Mouse (Mus musculus): ENCODE results near the gene Hacd3. TPM values are rescaled to one million over a fixed set of nuclear protein-coding genes. Genes with fewer than 3 reads are reported as not detected.

The Hacd3 gene
- polyA plus RNA-seq, 1 experiment: 152 TPM

DNA sequence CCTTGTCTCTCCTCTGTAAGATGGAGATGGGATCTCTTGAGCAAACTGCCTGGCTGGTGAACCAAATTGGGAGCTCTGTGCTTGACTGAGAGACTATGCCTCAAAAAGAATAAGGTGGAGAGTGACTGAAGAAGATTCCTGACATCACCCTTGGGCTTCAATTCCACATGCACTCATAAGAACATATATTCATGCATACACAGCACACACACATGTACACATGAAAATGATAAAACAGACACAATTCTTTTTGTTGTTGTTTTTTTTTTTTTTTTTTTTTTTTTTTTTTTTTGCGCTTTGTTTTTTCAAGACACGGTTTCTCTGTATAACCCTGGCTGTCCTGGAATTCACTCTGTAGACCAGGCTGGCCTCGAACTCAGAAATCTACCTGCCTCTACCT, 64.2 kb downstream of the Hacd3 start:
- Histone ChIP-seq H3K27me3 (ENCODE audit: control insufficient read depth, insufficient read depth, low read length) (no peaks in the 10 kb centered on the region), H3K4me1 (ENCODE audit: control insufficient read depth, insufficient read depth, low read length) (peaks cover 4% of the 10 kb centered on the region; the same call in 1 of the 2 replicates), H3K4me3 (replicated peaks; ENCODE audit: insufficient read depth, low read depth, low read length) (no peak overlapping the region), H3K27ac (ENCODE audit: insufficient read depth, low read length) (no peak overlapping the region)
- WGBS: 81% methylated on average over 3 of the region's 3 CpGs
- DNase-seq: no peak
- TF ChIP-seq POLR2A (IDR thresholded peaks at IDR 0.05; ENCODE audit: borderline replicate concordance, insufficient read depth, low read length): no peak
- no peak for TF ChIP-seq CTCF (IDR thresholded peaks at IDR 0.05; ENCODE audit: borderline replicate concordance, insufficient read depth, low read depth, low read length)

DNA sequence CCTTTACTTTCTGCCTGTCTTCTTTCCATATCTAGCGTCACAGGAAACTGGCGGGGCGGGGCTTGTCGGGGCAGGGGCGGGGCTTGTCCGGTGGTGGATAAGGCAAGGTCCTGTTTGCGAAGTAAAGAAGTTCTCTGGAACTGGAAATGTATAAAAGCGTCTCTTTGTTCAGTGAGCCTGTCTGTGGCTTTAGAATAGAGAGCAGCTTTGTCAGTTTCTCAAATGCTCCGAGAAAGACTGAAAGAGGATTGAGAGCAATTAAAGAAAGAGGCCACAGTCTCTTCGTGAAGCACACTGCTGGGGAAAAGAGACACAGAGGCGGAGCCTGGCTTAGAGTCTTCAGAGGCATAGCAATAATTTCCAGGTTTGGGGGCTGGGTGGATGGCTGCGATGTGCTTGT, 65.2 kb downstream of the Hacd3 start:
- no peaks in the 10 kb centered on the region for H3K27me3 ChIP-seq (ENCODE audit: control insufficient read depth, insufficient read depth, low read length)
- TF ChIP-seq CTCF (IDR thresholded peaks at IDR 0.05; ENCODE audit: borderline replicate concordance, insufficient read depth, low read depth, low read length): no peak
- no peak for TF ChIP-seq POLR2A (IDR thresholded peaks at IDR 0.05; ENCODE audit: borderline replicate concordance, insufficient read depth, low read length)
- no peak overlapping the region; the same call in 1 of the 2 replicates for H3K27ac ChIP-seq (ENCODE audit: insufficient read depth, low read length)
- WGBS: 27% methylated on average over 12 of the region's 12 CpGs
- DNase-seq: peak in 1 of 2 experiments; percentile 12
- H3K4me1 ChIP-seq (ENCODE audit: control insufficient read depth, insufficient read depth, low read length): no peaks in the 10 kb centered on the region; the same call in 1 of the 2 replicates
- H3K4me3 ChIP-seq (replicated peaks; ENCODE audit: insufficient read depth, low read depth, low read length): no peak overlapping the region

DNA sequence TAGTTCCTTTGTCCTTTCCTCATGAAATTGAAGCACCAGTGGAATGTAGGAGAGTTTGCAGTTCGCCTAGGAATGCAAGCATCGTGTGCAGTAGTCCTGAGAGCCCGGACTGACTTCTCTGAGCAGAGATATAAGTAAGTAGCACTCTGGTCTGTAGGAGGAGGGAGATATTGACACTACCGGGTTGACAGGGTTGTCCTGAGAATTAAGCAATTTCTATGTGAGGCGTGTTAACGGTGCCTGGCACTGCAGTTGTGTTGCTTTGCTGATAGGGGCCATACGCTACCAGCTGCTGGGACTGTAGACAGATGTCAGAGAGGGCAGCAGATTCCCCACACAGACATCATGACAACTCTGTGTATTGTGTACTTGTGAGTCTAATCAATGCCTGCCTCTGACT, 68.3 kb downstream of the Hacd3 start:
- no peaks in the 10 kb centered on the region for H3K27me3 ChIP-seq (ENCODE audit: control insufficient read depth, insufficient read depth, low read length)
- H3K4me3 ChIP-seq (replicated peaks; ENCODE audit: insufficient read depth, low read depth, low read length): no peak overlapping the region
- 72% methylated on average over 7 of the region's 7 CpGs for WGBS
- H3K27ac ChIP-seq (ENCODE audit: insufficient read depth, low read length): no peak overlapping the region
- TF ChIP-seq CTCF (IDR thresholded peaks at IDR 0.05; ENCODE audit: borderline replicate concordance, insufficient read depth, low read depth, low read length) (no peak), POLR2A (IDR thresholded peaks at IDR 0.05; ENCODE audit: borderline replicate concordance, insufficient read depth, low read length) (no peak)
- H3K4me1 ChIP-seq (ENCODE audit: control insufficient read depth, insufficient read depth, low read length): no peaks in the 10 kb centered on the region
- no peak for DNase-seq

DNA sequence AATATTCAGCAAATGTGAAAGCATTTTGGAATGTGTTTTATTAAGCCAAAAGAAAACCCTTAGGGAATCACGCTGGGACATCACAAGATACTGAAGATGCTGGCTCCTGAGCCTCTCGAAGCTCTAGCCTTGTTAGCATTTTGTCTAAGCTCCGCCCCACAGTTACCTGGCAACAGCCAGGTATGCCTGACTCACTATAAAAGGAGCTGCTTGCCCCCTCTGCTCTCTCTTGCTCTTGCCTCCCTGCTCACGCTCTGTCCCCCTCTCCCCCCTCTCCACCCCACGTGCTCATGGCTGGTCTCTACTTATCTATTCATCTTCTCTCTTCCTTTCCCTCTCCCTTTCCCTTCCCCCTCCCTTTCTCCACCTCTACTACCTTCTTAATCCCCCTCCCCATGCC, 69.4 kb downstream of the Hacd3 start:
- H3K27ac ChIP-seq (ENCODE audit: insufficient read depth, low read length): no peak overlapping the region
- H3K4me1 ChIP-seq (ENCODE audit: control insufficient read depth, insufficient read depth, low read length): no peaks in the 10 kb centered on the region
- no peak for DNase-seq
- H3K27me3 ChIP-seq (ENCODE audit: control insufficient read depth, insufficient read depth, low read length): no peaks in the 10 kb centered on the region
- no peak for TF ChIP-seq CTCF (IDR thresholded peaks at IDR 0.05; ENCODE audit: borderline replicate concordance, insufficient read depth, low read depth, low read length)
- TF ChIP-seq POLR2A (IDR thresholded peaks at IDR 0.05; ENCODE audit: borderline replicate concordance, insufficient read depth, low read length): no peak
- no peak overlapping the region for H3K4me3 ChIP-seq (replicated peaks; ENCODE audit: insufficient read depth, low read depth, low read length)
- WGBS: 8% methylated on average over 5 of the region's 5 CpGs

DNA sequence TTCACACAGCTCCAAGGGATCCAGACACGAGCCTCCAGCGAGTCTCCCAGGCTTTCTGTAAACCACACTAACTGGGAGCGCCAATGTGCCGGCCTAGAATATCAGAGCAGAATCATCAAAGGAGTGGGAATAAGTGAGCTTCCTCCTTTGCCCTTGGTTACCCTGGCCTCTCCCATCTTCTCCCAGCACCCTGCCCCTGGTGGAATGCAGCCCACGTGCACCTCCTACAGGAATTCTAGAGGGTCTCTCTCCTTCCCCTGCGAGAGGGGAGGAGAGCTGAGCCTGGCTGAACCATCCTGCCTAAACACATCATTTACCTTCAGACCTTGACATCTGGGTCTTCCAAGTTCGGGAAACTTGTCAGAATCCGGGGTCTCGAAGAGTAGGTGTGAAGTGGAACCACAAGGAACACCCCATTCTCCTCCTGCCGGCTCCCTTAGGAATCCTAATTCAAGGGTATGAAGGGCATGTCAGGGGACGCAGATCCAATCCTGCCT, 70.3 kb downstream of the Hacd3 start, which contains the start of gene Slc24a1:
TSS of gene Slc24a1 (minus strand) at position 447 of the 497 bp plus-strand sequence.
- 47% methylated on average over 11 of the region's 11 CpGs for WGBS
- no peaks in the 10 kb centered on the region for H3K4me1 ChIP-seq (ENCODE audit: control insufficient read depth, insufficient read depth, low read length)
- DNase-seq: no peak
- no peaks in the 10 kb centered on the region for H3K27me3 ChIP-seq (ENCODE audit: control insufficient read depth, insufficient read depth, low read length)
- H3K4me3 ChIP-seq (replicated peaks; ENCODE audit: insufficient read depth, low read depth, low read length): no peak within 1 kb of the TSS
- H3K27ac ChIP-seq (ENCODE audit: insufficient read depth, low read length): no peak within 1 kb of the TSS
- TF ChIP-seq POLR2A (IDR thresholded peaks at IDR 0.05; ENCODE audit: borderline replicate concordance, insufficient read depth, low read length) (no peak), CTCF (IDR thresholded peaks at IDR 0.05; ENCODE audit: borderline replicate concordance, insufficient read depth, low read depth, low read length) (no peak)

DNA sequence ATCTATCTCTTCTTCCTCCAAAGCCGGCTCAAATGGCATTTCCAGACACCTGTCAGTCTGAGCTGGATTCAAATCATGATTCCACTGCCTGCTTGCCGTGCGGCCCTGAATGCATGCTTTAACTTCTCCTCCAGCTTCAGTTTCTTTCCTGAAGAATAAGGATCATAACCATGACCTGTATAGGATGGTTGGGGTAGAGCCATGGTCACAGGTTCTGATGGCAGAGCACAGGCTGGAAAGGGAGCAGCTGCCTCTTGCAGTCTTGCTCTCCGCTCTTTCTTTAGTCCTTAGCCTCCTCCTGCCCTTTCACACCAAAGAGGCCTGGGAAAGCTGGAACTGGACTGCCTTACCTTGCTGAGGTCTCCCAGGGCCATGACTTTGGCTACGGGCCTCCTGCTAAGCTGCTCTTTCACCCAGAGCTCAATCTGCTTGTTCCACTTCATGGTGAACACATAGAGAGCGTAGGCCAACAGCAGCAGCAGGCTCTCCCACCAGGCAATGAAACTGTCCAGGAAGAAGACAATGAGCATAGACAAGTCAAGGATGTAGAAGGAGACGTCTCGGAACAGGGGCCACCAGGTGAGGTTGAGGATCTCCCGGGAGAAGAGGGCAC, 73.9 kb downstream of the Hacd3 start:
- Histone ChIP-seq H3K4me1 (ENCODE audit: control insufficient read depth, insufficient read depth, low read length) (no peaks in the 10 kb centered on the region), H3K4me3 (replicated peaks; ENCODE audit: insufficient read depth, low read depth, low read length) (no peak overlapping the region), H3K27ac (ENCODE audit: insufficient read depth, low read length) (no peak overlapping the region), H3K27me3 (ENCODE audit: control insufficient read depth, insufficient read depth, low read length) (no peaks in the 10 kb centered on the region)
- TF ChIP-seq CTCF (IDR thresholded peaks at IDR 0.05; ENCODE audit: borderline replicate concordance, insufficient read depth, low read depth, low read length) (no peak), POLR2A (IDR thresholded peaks at IDR 0.05; ENCODE audit: borderline replicate concordance, insufficient read depth, low read length) (no peak)
- WGBS: 83% methylated on average over 9 of the region's 9 CpGs
- no peak for DNase-seq

DNA sequence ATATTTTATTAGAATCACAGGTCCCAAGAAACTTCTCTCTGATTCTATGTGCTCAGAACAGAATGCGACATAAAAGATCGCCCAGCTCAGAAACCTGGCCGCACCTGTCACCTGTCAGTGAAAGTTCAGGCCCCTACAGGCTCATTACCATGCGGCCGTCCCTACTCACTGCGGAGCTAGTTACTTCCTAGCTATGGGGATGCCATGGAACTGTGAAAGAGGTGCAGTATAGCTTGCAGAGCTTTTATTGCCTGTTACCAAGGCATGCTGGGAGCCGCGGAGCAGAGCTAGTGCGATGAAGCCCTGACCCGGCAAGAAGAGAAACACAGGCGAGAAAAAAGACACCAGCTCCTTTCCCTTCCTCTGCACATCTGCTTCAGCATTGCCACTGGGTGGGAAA, 77.5 kb downstream of the Hacd3 start:
- no peaks in the 10 kb centered on the region for H3K27me3 ChIP-seq (ENCODE audit: control insufficient read depth, insufficient read depth, low read length)
- no peak for TF ChIP-seq POLR2A (IDR thresholded peaks at IDR 0.05; ENCODE audit: borderline replicate concordance, insufficient read depth, low read length)
- TF ChIP-seq CTCF (IDR thresholded peaks at IDR 0.05; ENCODE audit: borderline replicate concordance, insufficient read depth, low read depth, low read length): no peak
- WGBS: 28% methylated on average over 11 of the region's 11 CpGs
- H3K4me3 ChIP-seq (replicated peaks; ENCODE audit: insufficient read depth, low read depth, low read length): no peak overlapping the region
- H3K27ac ChIP-seq (ENCODE audit: insufficient read depth, low read length): no peak overlapping the region
- DNase-seq: no peak
- H3K4me1 ChIP-seq (ENCODE audit: control insufficient read depth, insufficient read depth, low read length): no peaks in the 10 kb centered on the region

DNA sequence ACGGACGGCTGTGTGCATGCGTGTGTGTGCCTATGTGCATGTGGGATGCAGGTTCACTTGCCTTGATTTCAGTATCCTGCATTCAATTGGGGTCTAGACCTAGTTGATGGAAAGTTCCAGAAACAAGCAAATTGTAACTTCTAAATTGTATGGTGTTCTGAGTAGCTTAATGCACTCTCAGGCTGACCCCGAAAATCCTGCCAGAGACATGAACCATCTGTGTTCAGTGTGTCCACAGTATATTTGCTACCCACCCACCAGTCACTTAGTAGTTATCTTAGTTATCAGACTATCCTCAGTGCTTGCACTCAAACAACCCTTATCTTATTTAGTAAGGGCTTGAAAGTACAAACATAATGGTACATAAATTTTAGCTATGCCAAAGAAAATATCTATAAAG, 79.8 kb downstream of the Hacd3 start:
- Histone ChIP-seq H3K4me3 (replicated peaks; ENCODE audit: insufficient read depth, low read depth, low read length) (no peak overlapping the region), H3K4me1 (ENCODE audit: control insufficient read depth, insufficient read depth, low read length) (no peaks in the 10 kb centered on the region), H3K27ac (ENCODE audit: insufficient read depth, low read length) (no peak overlapping the region), H3K27me3 (ENCODE audit: control insufficient read depth, insufficient read depth, low read length) (no peaks in the 10 kb centered on the region)
- WGBS: 82% methylated on average over 4 of the region's 4 CpGs
- no peak for DNase-seq
- TF ChIP-seq POLR2A (IDR thresholded peaks at IDR 0.05; ENCODE audit: borderline replicate concordance, insufficient read depth, low read length): no peak
- TF ChIP-seq CTCF (IDR thresholded peaks at IDR 0.05; ENCODE audit: borderline replicate concordance, insufficient read depth, low read depth, low read length): no peak

Measured in cerebellum, adult 2 months (tissue).